Comparison of ENCODE assay signal across 8 mouse cellular contexts in the genomic region with DNA sequence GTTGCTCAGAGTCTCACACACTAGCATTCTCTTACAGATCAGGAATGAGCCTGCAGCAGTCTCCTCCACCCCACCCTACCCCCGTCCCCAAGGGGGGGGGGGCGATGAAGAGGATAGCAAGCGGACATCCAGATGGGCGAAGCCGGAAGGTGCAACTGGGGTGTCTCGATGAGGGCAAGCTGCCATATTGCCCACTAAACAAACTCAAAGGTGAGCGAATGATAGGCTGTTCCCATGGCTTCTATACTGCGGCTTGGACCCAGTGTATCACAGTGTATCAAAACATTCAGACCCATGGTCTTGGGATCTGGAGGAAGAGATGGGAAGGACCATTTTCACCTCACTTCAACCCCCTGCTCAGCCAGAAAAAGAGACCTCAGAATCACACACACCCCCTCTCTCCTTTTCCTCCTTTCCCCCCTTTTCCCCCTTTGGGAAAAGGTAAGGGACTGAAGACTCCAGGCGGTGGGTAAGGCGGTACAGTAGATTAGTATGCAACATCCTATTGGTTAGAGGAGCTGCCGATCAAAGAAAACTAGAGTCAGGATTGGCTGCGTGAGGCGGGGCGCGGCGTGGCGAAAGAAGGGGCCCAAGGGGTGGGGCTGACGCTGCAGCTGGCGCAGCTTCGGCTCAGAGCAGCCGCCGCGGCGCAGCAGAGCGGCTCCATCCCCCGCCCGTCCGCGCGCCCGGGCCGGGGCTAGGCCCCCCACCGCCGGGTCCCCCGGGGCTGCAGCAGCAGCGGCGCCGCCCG. TPM values are rescaled to one million over a fixed set of nuclear protein-coding genes. Genes with fewer than 3 reads are reported as not detected.
DNase-seq lines count a peak whose midpoint lies in the region; ATAC-seq and TF ChIP-seq lines count a peak whose summit lies in the region.

A gene (plus strand): TSS at position 629 of the 751 bp plus-strand sequence.

- no peaks in the 10 kb centered on the region for H3K9me3 ChIP-seq in embryonic facial prominence, embryonic 15.5 days (replicated peaks)
- no peaks in the 10 kb centered on the region for H3K9me3 ChIP-seq in heart, embryonic 11.5 days (replicated peaks; ENCODE audit: control insufficient read depth, low read length)
- H3K9me3 ChIP-seq in kidney, embryonic 14.5 days (ENCODE audit: control insufficient read depth, low read length): no peaks in the 10 kb centered on the region
- H3K9me3 ChIP-seq in limb, embryonic 13.5 days: no peaks in the 10 kb centered on the region
- H3K9me3 ChIP-seq in midbrain, embryonic 15.5 days: no peaks in the 10 kb centered on the region

- H3K9ac ChIP-seq in embryonic facial prominence, embryonic 15.5 days: peak within 1 kb of the TSS; percentile 27
- peak within 1 kb of the TSS; percentile 24; the same call in 1 of the 2 replicates for H3K9ac ChIP-seq in heart, embryonic 11.5 days (ENCODE audit: low read depth, low read length)
- H3K9ac ChIP-seq in kidney, embryonic 14.5 days (ENCODE audit: low read depth, low read length): peak within 1 kb of the TSS; percentile 52
- peak within 1 kb of the TSS; percentile 66 for H3K9ac ChIP-seq in limb, embryonic 13.5 days
- H3K9ac ChIP-seq in midbrain, embryonic 15.5 days: peak within 1 kb of the TSS; percentile 91

- no peak for TF ChIP-seq POLR2A in bone marrow macrophage, adult 2 months (IDR thresholded peaks at IDR 0.05; ENCODE audit: borderline replicate concordance, low read depth, low read length)
- TF ChIP-seq POLR2A in spleen, adult 2 months (IDR thresholded peaks at IDR 0.05; ENCODE audit: low read depth, low read length): no peak

- H3K4me3 ChIP-seq in bone marrow macrophage, adult 2 months (ENCODE audit: insufficient read depth, low read length): peak within 1 kb of the TSS; percentile 13; the same call in 1 of the 2 replicates
- H3K4me3 ChIP-seq in embryonic facial prominence, embryonic 15.5 days (replicated peaks): peak within 1 kb of the TSS; percentile 65
- peak within 1 kb of the TSS; percentile 58 for H3K4me3 ChIP-seq in heart, embryonic 11.5 days (ENCODE audit: low read depth, low read length)
- peak within 1 kb of the TSS; percentile 66 for H3K4me3 ChIP-seq in kidney, embryonic 14.5 days (ENCODE audit: low read length)
- peak within 1 kb of the TSS; percentile 72 for H3K4me3 ChIP-seq in limb, embryonic 13.5 days
- peak within 1 kb of the TSS; percentile 73 for H3K4me3 ChIP-seq in midbrain, embryonic 15.5 days
- peak within 1 kb of the TSS; percentile 41; the same call in 1 of the 2 replicates for H3K4me3 ChIP-seq in spleen, adult 2 months (ENCODE audit: extremely low read depth, insufficient read depth, insufficient read length)

- peak; percentile 88 for ATAC-seq in embryonic facial prominence, embryonic 15.5 days (ENCODE audit: insufficient number of reproducible peaks, low FRiP score, low TSS enrichment, low read depth)
- ATAC-seq in heart, embryonic 11.5 days (replicated peaks; ENCODE audit: insufficient number of reproducible peaks, low FRiP score, low TSS enrichment): peak; percentile 62
- ATAC-seq in kidney, embryonic 14.5 days (ENCODE audit: low FRiP score, low TSS enrichment): peak; percentile 90
- ATAC-seq in limb, embryonic 13.5 days (ENCODE audit: low FRiP score, low read depth): peak; percentile 96
- ATAC-seq in midbrain, embryonic 15.5 days (replicated peaks): peak; percentile 93

- H3K4me1 ChIP-seq in bone marrow macrophage, adult 2 months (ENCODE audit: control insufficient read depth, insufficient read depth, low read length): 0 out of 2 replicates have a peak, but pooled peaks cover 2% of the 10 kb centered on the region
- H3K4me1 ChIP-seq in embryonic facial prominence, embryonic 15.5 days: peaks cover 41% of the 10 kb centered on the region
- peaks cover 10% of the 10 kb centered on the region for H3K4me1 ChIP-seq in heart, embryonic 11.5 days (ENCODE audit: control insufficient read depth, insufficient read depth, low read length)
- peaks cover 9% of the 10 kb centered on the region for H3K4me1 ChIP-seq in kidney, embryonic 14.5 days (ENCODE audit: control insufficient read depth, insufficient read depth, low read length)
- H3K4me1 ChIP-seq in limb, embryonic 13.5 days: peaks cover 30% of the 10 kb centered on the region
- H3K4me1 ChIP-seq in midbrain, embryonic 15.5 days: peaks cover 62% of the 10 kb centered on the region
- H3K4me1 ChIP-seq in spleen, adult 2 months (ENCODE audit: control insufficient read depth, insufficient read depth, insufficient read length): peaks cover 16% of the 10 kb centered on the region

- no peak for TF ChIP-seq CTCF in bone marrow macrophage, adult 2 months (IDR thresholded peaks at IDR 0.05; ENCODE audit: low read depth, low read length)
- no peak for TF ChIP-seq CTCF in spleen, adult 2 months (IDR thresholded peaks at IDR 0.05; ENCODE audit: extremely low read depth, insufficient read depth, insufficient read length, insufficient replicate concordance)

- H3K27ac ChIP-seq in bone marrow macrophage, adult 2 months (ENCODE audit: insufficient read depth, low read depth, low read length): no peak within 1 kb of the TSS
- H3K27ac ChIP-seq in embryonic facial prominence, embryonic 15.5 days (replicated peaks): no peak within 1 kb of the TSS
- no peak within 1 kb of the TSS for H3K27ac ChIP-seq in heart, embryonic 11.5 days (ENCODE audit: low read depth, low read length)
- no peak within 1 kb of the TSS for H3K27ac ChIP-seq in kidney, embryonic 14.5 days (ENCODE audit: low read depth, low read length)
- no peak within 1 kb of the TSS for H3K27ac ChIP-seq in limb, embryonic 13.5 days
- peak within 1 kb of the TSS; percentile 87 for H3K27ac ChIP-seq in midbrain, embryonic 15.5 days
- H3K27ac ChIP-seq in spleen, adult 2 months (ENCODE audit: insufficient read depth, low read length): no peak within 1 kb of the TSS

- peak; percentile 33 to 66 for DNase-seq in spleen, adult 2 months (ENCODE audit: low read depth in 1 of 2, low spot score in 2 of 2)
- no peak for DNase-seq in adipocyte (ENCODE audit: low spot score)

- peak within 1 kb of the TSS; percentile 99 for H3K4me2 ChIP-seq in embryonic facial prominence, embryonic 15.5 days (replicated peaks)
- H3K4me2 ChIP-seq in heart, embryonic 11.5 days: peak within 1 kb of the TSS; percentile 94
- H3K4me2 ChIP-seq in kidney, embryonic 14.5 days (replicated peaks; ENCODE audit: low read depth, low read length): peak within 1 kb of the TSS; percentile 97
- H3K4me2 ChIP-seq in limb, embryonic 13.5 days (replicated peaks): peak within 1 kb of the TSS; percentile 97
- peak within 1 kb of the TSS; percentile 92 for H3K4me2 ChIP-seq in midbrain, embryonic 15.5 days

- 3% methylated on average over 39 of the region's 39 CpGs for WGBS in embryonic facial prominence, embryonic 15.5 days
- 2% methylated on average over 36 of the region's 39 CpGs for WGBS in heart, embryonic 11.5 days (ENCODE audit: insufficient replicate concordance)
- 2% methylated on average over 35 of the region's 39 CpGs for WGBS in kidney, embryonic 14.5 days
- 4% methylated on average over 24 of the region's 39 CpGs for WGBS in limb, embryonic 13.5 days
- 2% methylated on average over 38 of the region's 39 CpGs for WGBS in midbrain, embryonic 15.5 days
- 5% methylated on average over 39 of the region's 39 CpGs for WGBS in spleen, adult 2 months

- no peaks in the 10 kb centered on the region for H3K36me3 ChIP-seq in embryonic facial prominence, embryonic 15.5 days
- H3K36me3 ChIP-seq in heart, embryonic 11.5 days (ENCODE audit: control insufficient read depth, insufficient read depth, low read length): no peaks in the 10 kb centered on the region
- H3K36me3 ChIP-seq in kidney, embryonic 14.5 days (ENCODE audit: control insufficient read depth, insufficient read depth, low read length): no peaks in the 10 kb centered on the region
- H3K36me3 ChIP-seq in limb, embryonic 13.5 days: no peaks in the 10 kb centered on the region
- H3K36me3 ChIP-seq in midbrain, embryonic 15.5 days (replicated peaks): no peaks in the 10 kb centered on the region
- no peaks in the 10 kb centered on the region for H3K36me3 ChIP-seq in spleen, adult 2 months (ENCODE audit: control insufficient read depth, insufficient read depth, low read length)

- H3K27me3 ChIP-seq in embryonic facial prominence, embryonic 15.5 days: peaks cover 95% of the 10 kb centered on the region
- H3K27me3 ChIP-seq in heart, embryonic 11.5 days (ENCODE audit: control insufficient read depth, insufficient read depth, low read length): peaks cover 98% of the 10 kb centered on the region
- H3K27me3 ChIP-seq in kidney, embryonic 14.5 days (ENCODE audit: control insufficient read depth, insufficient read depth, low read length): peaks cover 95% of the 10 kb centered on the region
- H3K27me3 ChIP-seq in limb, embryonic 13.5 days: peaks cover 99% of the 10 kb centered on the region
- no peaks in the 10 kb centered on the region for H3K27me3 ChIP-seq in midbrain, embryonic 15.5 days (replicated peaks)
- H3K27me3 ChIP-seq in spleen, adult 2 months (ENCODE audit: control insufficient read depth, insufficient read depth, low read length): peaks cover 37% of the 10 kb centered on the region

RNA-seq across cellular contexts. Expression of the gene that starts here (rescaled TPM):
- polyA plus RNA-seq in bone marrow macrophage, adult 2 months (2012; ENCODE audit: insufficient read depth, insufficient read length, missing spikeins): not detected in 2 replicates
- polyA plus RNA-seq in embryonic facial prominence, embryonic 15.5 days (2015; fragmentation: Nextera tagmentation; extraction: Ambion mirVana): 0.12 and 0.13 TPM in 2 replicates
- 0.30 and 0.48 TPM in 2 replicates for polyA plus RNA-seq in heart, embryonic 11.5 days (2014; fragmentation: Nextera tagmentation; extraction: Ambion mirVana)
- 0.07 TPM in 1 of 2 replicates, not detected in the other for polyA plus RNA-seq in kidney, embryonic 14.5 days (2014; fragmentation: Nextera tagmentation; extraction: Ambion mirVana)
- 0.11 TPM in 1 of 2 replicates, not detected in the other for polyA plus RNA-seq in limb, embryonic 13.5 days (2015; fragmentation: Nextera tagmentation; extraction: Ambion mirVana)
- polyA plus RNA-seq in midbrain, embryonic 15.5 days (2015; fragmentation: Nextera tagmentation; extraction: Ambion mirVana): 9.1 and 9.7 TPM in 2 replicates
- polyA plus RNA-seq in spleen, adult 2 months (2012; rRNA removed): not detected in 2 replicates

Comparison
In these comparisons a context has a peak if more than half of its experiments do, and no peak if none do; other contexts are left out.
1. Peak in ATAC-seq, H3K4me3 ChIP-seq, H3K9ac ChIP-seq and H3K4me2 ChIP-seq in embryonic facial prominence, embryonic 15.5 days; RNA of the gene not detected or under 1 TPM.
2. Peak in ATAC-seq, H3K4me3 ChIP-seq, H3K9ac ChIP-seq and H3K4me2 ChIP-seq in heart, embryonic 11.5 days; RNA of the gene not detected or under 1 TPM.
3. Peak in ATAC-seq, H3K4me3 ChIP-seq, H3K9ac ChIP-seq and H3K4me2 ChIP-seq in kidney, embryonic 14.5 days; RNA of the gene not detected or under 1 TPM.
4. Peak in ATAC-seq, H3K4me3 ChIP-seq, H3K9ac ChIP-seq and H3K4me2 ChIP-seq in limb, embryonic 13.5 days; RNA of the gene not detected or under 1 TPM.
5. Peak in DNase-seq and H3K4me3 ChIP-seq in spleen, adult 2 months; RNA of the gene not detected or under 1 TPM.
6. H3K4me3 ChIP-seq: peak in every context shown above with its lines; median percentile 73 in midbrain, embryonic 15.5 days; 72 in limb, embryonic 13.5 days; 66 in kidney, embryonic 14.5 days; 65 in embryonic facial prominence, embryonic 15.5 days; 58 in heart, embryonic 11.5 days; 41 in spleen, adult 2 months; 13 in bone marrow macrophage, adult 2 months.
7. H3K9ac ChIP-seq: peak in every context shown above with its lines; median percentile 91 in midbrain, embryonic 15.5 days; 66 in limb, embryonic 13.5 days; 52 in kidney, embryonic 14.5 days; 27 in embryonic facial prominence, embryonic 15.5 days; 24 in heart, embryonic 11.5 days.